Mouse (Mus musculus): Measurements from ENCODE around the gene Fkbp8. TPM values are rescaled to one million over a fixed set of nuclear protein-coding genes. Genes with fewer than 3 reads are reported as not detected.
"Not testable (repeated sequence)": the region's sequence is repeated elsewhere in the genome, so short reads cannot be mapped to it uniquely, and the experiment has no call there.

Fkbp8 gene
- polyA plus RNA-seq, 1 experiment = 320 TPM

DNA sequence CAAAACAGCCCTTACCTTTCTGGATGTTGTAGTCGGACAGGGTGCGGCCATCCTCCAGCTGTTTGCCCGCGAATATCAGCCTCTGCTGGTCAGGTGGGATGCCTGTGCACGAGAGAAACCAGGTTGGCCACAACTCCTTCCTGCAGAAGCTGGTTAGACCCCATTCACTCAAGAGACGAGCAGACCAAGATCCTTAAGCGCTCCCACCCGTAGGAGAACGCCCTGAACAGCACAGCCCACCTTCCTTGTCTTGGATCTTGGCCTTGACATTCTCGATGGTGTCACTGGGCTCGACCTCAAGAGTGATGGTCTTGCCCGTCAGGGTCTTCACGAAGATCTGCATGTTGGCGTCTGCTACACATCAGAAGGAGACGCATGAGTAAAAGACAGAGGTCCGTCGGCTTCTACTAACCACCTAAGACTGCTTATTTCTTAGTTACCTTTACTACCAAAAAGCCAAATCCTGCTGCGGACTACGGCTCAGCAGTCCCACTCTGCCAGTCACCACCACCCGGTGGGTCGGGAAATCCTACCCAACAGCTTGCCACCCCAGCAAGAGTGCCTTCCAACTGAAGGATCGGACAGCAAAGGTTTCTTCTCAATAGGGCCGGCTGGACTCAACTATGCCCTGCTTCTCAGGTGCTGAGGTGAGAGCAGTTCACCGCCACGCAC is 18.1 kb upstream of the Fkbp8 start:
- no peaks in the 10 kb centered on the region; the same call in 1 of the 2 replicates for H3K36me3 ChIP-seq (ENCODE audit: control insufficient read depth, insufficient read depth, low read length)
- peak overlapping the region; percentile 60 for H3K27ac ChIP-seq (ENCODE audit: insufficient read depth, low read depth, low read length)
- H3K27me3 ChIP-seq (replicated peaks; ENCODE audit: control insufficient read depth, insufficient read depth, low read length) = no peaks in the 10 kb centered on the region
- TF ChIP-seq POLR2A (IDR thresholded peaks at IDR 0.05; ENCODE audit: low read depth, low read length) = no peak
- no peak for TF ChIP-seq CTCF (conservative IDR thresholded peaks at IDR 0.05; ENCODE audit: insufficient read depth, insufficient read length, low read depth, low read length)
- peaks cover 22% of the 10 kb centered on the region for H3K4me1 ChIP-seq (ENCODE audit: control insufficient read depth, insufficient read depth, low read length)
- WGBS = 5% methylated on average over 25 of the region's 25 CpGs
- peak overlapping the region; percentile 88 for H3K4me3 ChIP-seq (ENCODE audit: insufficient read depth, low read depth, low read length)
- DNase-seq = no peak

GRCm38 (mm10) chr8:70510228-70510915 is 17.2 kb upstream of the Fkbp8 start, which contains the start of gene Uba52:
TSS of gene Uba52 (minus strand) at chr8:70510801.
- WGBS = under 1% methylated on average over 74 of the region's 74 CpGs
- DNase-seq = peak; percentile 98

DNA sequence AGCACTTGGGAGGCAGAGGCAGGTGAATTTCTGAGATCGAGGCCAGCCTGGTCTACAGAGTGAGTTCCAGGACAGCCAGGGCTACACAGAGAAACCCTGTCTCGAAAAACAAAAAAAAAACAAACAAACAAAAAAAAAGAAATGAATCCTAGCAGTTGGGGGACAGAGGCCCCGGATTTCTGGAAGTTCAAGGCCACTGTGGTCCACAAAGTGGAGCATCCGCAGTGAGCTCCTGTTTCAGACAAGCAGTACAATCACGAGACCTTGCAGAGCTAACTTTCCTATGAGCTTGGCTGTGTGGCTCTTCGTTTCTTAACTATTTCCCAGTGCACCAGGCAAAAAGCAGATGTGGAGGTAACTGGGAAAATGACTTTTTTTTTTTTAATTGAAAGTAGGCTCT is 16.4 kb upstream of the Fkbp8 start:
- not testable (repeated sequence) for H3K27me3 ChIP-seq (replicated peaks; ENCODE audit: control insufficient read depth, insufficient read depth, low read length); DNase-seq; H3K27ac ChIP-seq (ENCODE audit: insufficient read depth, low read depth, low read length); H3K36me3 ChIP-seq (ENCODE audit: control insufficient read depth, insufficient read depth, low read length)
- Histone ChIP-seq H3K4me3 (ENCODE audit: insufficient read depth, low read depth, low read length) (peak overlapping the region; percentile 86), H3K4me1 (ENCODE audit: control insufficient read depth, insufficient read depth, low read length) (peaks cover 12% of the 10 kb centered on the region)
- WGBS = 80% methylated on average over 6 of the region's 6 CpGs

More at GRCm38 (mm10) chr8:70510228-70510915, 17.2 kb upstream of the Fkbp8 start, which contains the start of gene Uba52:
- peaks cover 19% of the 10 kb centered on the region for H3K4me1 ChIP-seq (ENCODE audit: control insufficient read depth, insufficient read depth, low read length)
- peak within 1 kb of the TSS; percentile 77 for H3K27ac ChIP-seq (ENCODE audit: insufficient read depth, low read depth, low read length)
- no peaks in the 10 kb centered on the region; the same call in 1 of the 2 replicates for H3K36me3 ChIP-seq (ENCODE audit: control insufficient read depth, insufficient read depth, low read length)
- TF ChIP-seq CTCF (conservative IDR thresholded peaks at IDR 0.05; ENCODE audit: insufficient read depth, insufficient read length, low read depth, low read length) (no peak), POLR2A (IDR thresholded peaks at IDR 0.05; ENCODE audit: low read depth, low read length) (peak; percentile 66)
- H3K27me3 ChIP-seq (replicated peaks; ENCODE audit: control insufficient read depth, insufficient read depth, low read length) = no peaks in the 10 kb centered on the region
- H3K4me3 ChIP-seq (ENCODE audit: insufficient read depth, low read depth, low read length) = peak within 1 kb of the TSS; percentile 88

DNA sequence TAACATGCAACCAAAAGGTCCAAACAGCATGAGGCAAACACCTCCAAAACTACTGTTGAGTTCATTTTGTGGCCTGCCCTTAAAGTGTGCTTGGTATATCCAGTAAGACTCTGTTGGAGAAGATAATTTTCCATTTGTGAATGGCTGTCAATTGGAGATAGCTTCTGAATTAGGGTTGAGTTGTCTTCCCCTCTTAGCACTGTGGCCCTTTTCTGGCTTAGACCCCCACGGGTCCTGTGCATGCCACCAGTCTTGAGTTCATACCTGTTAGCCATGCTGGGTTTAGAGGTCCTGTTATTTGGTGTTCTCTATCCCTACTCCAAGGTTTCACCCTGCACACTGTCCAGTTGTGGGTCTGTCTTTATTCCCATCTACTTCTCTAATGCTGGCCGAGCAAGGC is 15.8 kb upstream of the Fkbp8 start:
- Histone ChIP-seq H3K4me1 (ENCODE audit: control insufficient read depth, insufficient read depth, low read length) (peaks cover 12% of the 10 kb centered on the region), H3K27me3 (replicated peaks; ENCODE audit: control insufficient read depth, insufficient read depth, low read length) (no peaks in the 10 kb centered on the region), H3K36me3 (ENCODE audit: control insufficient read depth, insufficient read depth, low read length) (no peaks in the 10 kb centered on the region; the same call in 1 of the 2 replicates), H3K4me3 (ENCODE audit: insufficient read depth, low read depth, low read length) (no peak overlapping the region), H3K27ac (ENCODE audit: insufficient read depth, low read depth, low read length) (no peak overlapping the region)
- WGBS = 98% methylated on average over 2 of the region's 2 CpGs
- DNase-seq = no peak
- TF ChIP-seq POLR2A (IDR thresholded peaks at IDR 0.05; ENCODE audit: low read depth, low read length) = no peak
- no peak for TF ChIP-seq CTCF (conservative IDR thresholded peaks at IDR 0.05; ENCODE audit: insufficient read depth, insufficient read length, low read depth, low read length)

- no peaks in the 10 kb centered on the region for H3K27me3 ChIP-seq (replicated peaks; ENCODE audit: control insufficient read depth, insufficient read depth, low read length)
- WGBS = 90% methylated on average over 11 of the region's 11 CpGs
- H3K27ac ChIP-seq (ENCODE audit: insufficient read depth, low read depth, low read length) = no peak overlapping the region
- H3K4me1 ChIP-seq (ENCODE audit: control insufficient read depth, insufficient read depth, low read length) = peaks cover 12% of the 10 kb centered on the region
- DNase-seq = no peak
- no peak overlapping the region for H3K4me3 ChIP-seq (ENCODE audit: insufficient read depth, low read depth, low read length)
- H3K36me3 ChIP-seq (ENCODE audit: control insufficient read depth, insufficient read depth, low read length) = no peaks in the 10 kb centered on the region; the same call in 1 of the 2 replicates
- TF ChIP-seq POLR2A (IDR thresholded peaks at IDR 0.05; ENCODE audit: low read depth, low read length) = no peak
- no peak for TF ChIP-seq CTCF (conservative IDR thresholded peaks at IDR 0.05; ENCODE audit: insufficient read depth, insufficient read length, low read depth, low read length)
These were observed 15.1 kb upstream of the Fkbp8 start for GRCm38 (mm10) chr8:70512253-70512903.

DNA sequence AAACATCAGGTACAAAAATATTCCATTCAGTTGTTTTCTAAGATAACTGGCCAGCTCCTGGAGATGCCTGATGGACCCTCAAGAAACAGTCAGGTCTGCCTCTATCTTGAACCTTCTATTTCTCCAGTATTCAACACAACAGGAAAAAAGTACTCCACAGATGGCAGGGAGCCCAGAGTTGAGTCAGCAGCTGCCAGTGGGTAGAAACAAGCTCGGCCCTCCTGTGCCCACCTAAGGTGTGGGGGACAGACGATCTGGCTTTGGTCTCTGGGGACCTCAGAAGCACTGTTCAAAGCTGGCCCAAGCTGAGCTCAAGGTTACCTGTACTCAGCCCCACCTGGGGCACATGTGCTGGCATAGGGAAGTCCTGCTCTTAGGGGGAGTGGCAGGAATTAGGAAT is 14.1 kb upstream of the Fkbp8 start:
- no peak overlapping the region for H3K4me3 ChIP-seq (ENCODE audit: insufficient read depth, low read depth, low read length)
- no peak overlapping the region for H3K27ac ChIP-seq (ENCODE audit: insufficient read depth, low read depth, low read length)
- TF ChIP-seq CTCF (conservative IDR thresholded peaks at IDR 0.05; ENCODE audit: insufficient read depth, insufficient read length, low read depth, low read length) = no peak
- TF ChIP-seq POLR2A (IDR thresholded peaks at IDR 0.05; ENCODE audit: low read depth, low read length) = no peak
- H3K36me3 ChIP-seq (ENCODE audit: control insufficient read depth, insufficient read depth, low read length) = no peaks in the 10 kb centered on the region
- peaks cover 12% of the 10 kb centered on the region for H3K4me1 ChIP-seq (ENCODE audit: control insufficient read depth, insufficient read depth, low read length)
- WGBS = 23% methylated on average over 2 of the region's 2 CpGs
- no peaks in the 10 kb centered on the region for H3K27me3 ChIP-seq (replicated peaks; ENCODE audit: control insufficient read depth, insufficient read depth, low read length)
- DNase-seq = no peak

Data from kidney, adult 2 months (tissue).